Mouse (Mus musculus): Measurements from ENCODE around the gene Adcy10.

Gene Adcy10

GRCm38 (mm10) chr1:165603218-165603617, 118.2 kb downstream of the Adcy10 start:
- peak in 1 of 2 experiments; percentile 19 for DNase-seq (ENCODE audit: low spot score in 2 of 2)

GRCm38 (mm10) chr1:165604203-165604602, 119.2 kb downstream of the Adcy10 start:
- no peak for DNase-seq (ENCODE audit: low spot score in 2 of 2)

GRCm38 (mm10) chr1:165605108-165605507, 120.1 kb downstream of the Adcy10 start:
- DNase-seq (ENCODE audit: low spot score in 2 of 2) = peak in 1 of 2 experiments; percentile 20

GRCm38 (mm10) chr1:165605774-165606173, 120.8 kb downstream of the Adcy10 start:
- DNase-seq (ENCODE audit: low spot score in 2 of 2) = peak; percentile 30 to 38

- DNase-seq (ENCODE audit: low spot score in 2 of 2) = no peak
Observed at GRCm38 (mm10) chr1:165608904-165609303, 123.9 kb downstream of the Adcy10 start.

- DNase-seq (ENCODE audit: low spot score in 2 of 2) = peak in 1 of 2 experiments; percentile 19
Observed at GRCm38 (mm10) chr1:165609495-165610320, 124.7 kb downstream of the Adcy10 start.

- DNase-seq (ENCODE audit: low spot score in 2 of 2) = peak in 1 of 2 experiments; percentile 33
Observed at GRCm38 (mm10) chr1:165610321-165610999, 125.5 kb downstream of the Adcy10 start.

- no peak for DNase-seq (ENCODE audit: low spot score in 2 of 2)
Observed at GRCm38 (mm10) chr1:165612714-165613113, 127.7 kb downstream of the Adcy10 start.

GRCm38 (mm10) chr1:165613926-165614325, 128.9 kb downstream of the Adcy10 start:
- DNase-seq (ENCODE audit: low spot score in 2 of 2) = no peak

- DNase-seq (ENCODE audit: low spot score in 2 of 2) = no peak
Observed at GRCm38 (mm10) chr1:165614793-165615192, 129.8 kb downstream of the Adcy10 start.

- no peak for DNase-seq (ENCODE audit: low spot score in 2 of 2)
Observed at GRCm38 (mm10) chr1:165616652-165617051, 131.7 kb downstream of the Adcy10 start.

- DNase-seq (ENCODE audit: low spot score in 2 of 2) = no peak
Observed at GRCm38 (mm10) chr1:165617166-165617891, 132.3 kb downstream of the Adcy10 start.

GRCm38 (mm10) chr1:165618201-165618624, 133.2 kb downstream of the Adcy10 start:
- peak in 1 of 2 experiments; percentile 51 for DNase-seq (ENCODE audit: low spot score in 2 of 2)

GRCm38 (mm10) chr1:165625058-165625457, 140.1 kb downstream of the Adcy10 start:
- no peak for DNase-seq (ENCODE audit: low spot score in 2 of 2)

- no peak for DNase-seq (ENCODE audit: low spot score in 2 of 2)
Observed at GRCm38 (mm10) chr1:165625896-165626295, 140.9 kb downstream of the Adcy10 start.

All from right cerebral cortex, postnatal 10 days (tissue).